Mouse (Mus musculus): Measurements from ENCODE around the gene Stard10. TPM values are rescaled to one million over a fixed set of nuclear protein-coding genes. Genes with fewer than 3 reads are reported as not detected.

Gene Stard10
- polyA plus RNA-seq, 1 experiment = 114 TPM

GRCm38 (mm10) chr7:101389256-101389655 is 72.4 kb downstream of the Stard10 start:
- Histone ChIP-seq H3K4me1 (ENCODE audit: control insufficient read depth, insufficient read depth, low read length) (no peaks in the 10 kb centered on the region; the same call in 1 of the 2 replicates), H3K27ac (ENCODE audit: control insufficient read depth, insufficient read depth, low read depth, low read length, poor library complexity) (no peak overlapping the region), H3K4me3 (replicated peaks; ENCODE audit: control insufficient read depth, low read depth, low read length) (no peak overlapping the region)
- no peak for TF ChIP-seq CTCF (IDR thresholded peaks at IDR 0.05; ENCODE audit: control insufficient read depth, insufficient read depth, low read length)
- TF ChIP-seq POLR2A (IDR thresholded peaks at IDR 0.05; ENCODE audit: borderline replicate concordance, control insufficient read depth, low read depth, low read length) = no peak
- WGBS = 27% methylated on average over 6 of the region's 6 CpGs

DNA sequence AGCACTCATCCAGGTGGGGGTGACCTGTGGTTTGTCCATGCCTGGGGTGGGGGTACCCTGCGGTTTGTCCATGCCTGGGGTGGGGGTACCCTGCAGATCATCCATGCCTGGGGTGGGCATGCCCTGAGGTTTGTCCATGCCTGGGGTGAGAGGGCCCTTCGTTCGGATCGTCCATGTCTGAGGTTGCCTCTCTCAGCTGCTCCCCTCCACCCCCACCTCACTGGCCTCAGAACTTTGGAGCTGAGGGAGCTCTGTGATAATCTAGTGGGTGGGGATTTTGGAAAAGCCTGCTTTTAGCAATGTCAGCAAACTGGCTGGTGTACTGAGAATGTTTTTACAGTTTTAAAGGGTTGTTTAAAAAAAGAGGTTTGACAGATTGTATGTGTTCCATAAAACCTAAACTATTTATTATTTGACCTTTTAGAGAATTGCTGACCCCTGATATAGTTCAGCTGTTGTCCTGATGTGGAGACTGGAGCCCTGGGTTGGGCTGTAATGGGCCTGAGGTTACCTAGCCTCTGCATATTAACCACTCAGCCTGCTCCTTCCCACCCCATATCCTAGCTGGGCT is 75.1 kb downstream of the Stard10 start:
- no peak for TF ChIP-seq CTCF (IDR thresholded peaks at IDR 0.05; ENCODE audit: control insufficient read depth, insufficient read depth, low read length)
- TF ChIP-seq POLR2A (IDR thresholded peaks at IDR 0.05; ENCODE audit: borderline replicate concordance, control insufficient read depth, low read depth, low read length) = no peak
- 87% methylated on average over 4 of the region's 4 CpGs for WGBS
- Histone ChIP-seq H3K4me1 (ENCODE audit: control insufficient read depth, insufficient read depth, low read length) (no peaks in the 10 kb centered on the region), H3K4me3 (replicated peaks; ENCODE audit: control insufficient read depth, low read depth, low read length) (no peak overlapping the region), H3K27ac (ENCODE audit: control insufficient read depth, insufficient read depth, low read depth, low read length, poor library complexity) (no peak overlapping the region)

GRCm38 (mm10) chr7:101393015-101393414 is 76.1 kb downstream of the Stard10 start:
- 80% methylated on average over 4 of the region's 4 CpGs for WGBS
- TF ChIP-seq CTCF (IDR thresholded peaks at IDR 0.05; ENCODE audit: control insufficient read depth, insufficient read depth, low read length) (no peak), POLR2A (IDR thresholded peaks at IDR 0.05; ENCODE audit: borderline replicate concordance, control insufficient read depth, low read depth, low read length) (no peak)

GRCm38 (mm10) chr7:101393694-101394504 is 77.0 kb downstream of the Stard10 start:
- Histone ChIP-seq H3K4me3 (replicated peaks; ENCODE audit: control insufficient read depth, low read depth, low read length) (no peak overlapping the region), H3K4me1 (ENCODE audit: control insufficient read depth, insufficient read depth, low read length) (no peaks in the 10 kb centered on the region), H3K27ac (ENCODE audit: control insufficient read depth, insufficient read depth, low read depth, low read length, poor library complexity) (no peak overlapping the region)
- TF ChIP-seq CTCF (IDR thresholded peaks at IDR 0.05; ENCODE audit: control insufficient read depth, insufficient read depth, low read length) = no peak
- no peak for TF ChIP-seq POLR2A (IDR thresholded peaks at IDR 0.05; ENCODE audit: borderline replicate concordance, control insufficient read depth, low read depth, low read length)
- 83% methylated on average over 8 of the region's 8 CpGs for WGBS

More at GRCm38 (mm10) chr7:101393015-101393414, 76.1 kb downstream of the Stard10 start:
- Histone ChIP-seq H3K4me1 (ENCODE audit: control insufficient read depth, insufficient read depth, low read length) (no peaks in the 10 kb centered on the region), H3K27ac (ENCODE audit: control insufficient read depth, insufficient read depth, low read depth, low read length, poor library complexity) (no peak overlapping the region), H3K4me3 (replicated peaks; ENCODE audit: control insufficient read depth, low read depth, low read length) (no peak overlapping the region)

DNA sequence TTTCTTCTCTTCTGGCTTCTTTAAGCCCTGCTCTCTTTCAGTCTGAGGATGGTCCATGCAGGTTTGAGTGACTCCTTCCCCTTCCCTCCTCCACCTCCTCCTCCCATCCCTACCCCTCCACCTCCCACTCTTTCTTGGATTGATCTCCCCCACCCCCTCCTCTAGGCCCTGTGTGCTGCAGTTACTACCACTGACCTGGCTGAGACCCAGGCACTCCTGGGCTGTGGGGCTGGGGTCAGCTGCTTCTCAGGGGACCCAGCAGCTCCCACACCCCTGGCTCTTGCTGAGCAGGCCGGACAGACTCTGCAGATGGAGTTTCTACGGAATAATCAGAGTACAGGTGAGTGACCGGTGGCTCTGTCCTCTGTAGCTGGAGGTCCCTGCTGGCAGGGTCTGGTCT is 77.7 kb downstream of the Stard10 start:
- H3K27ac ChIP-seq (ENCODE audit: control insufficient read depth, insufficient read depth, low read depth, low read length, poor library complexity) = no peak overlapping the region
- WGBS = 90% methylated on average over 3 of the region's 3 CpGs
- TF ChIP-seq POLR2A (IDR thresholded peaks at IDR 0.05; ENCODE audit: borderline replicate concordance, control insufficient read depth, low read depth, low read length) (no peak), CTCF (IDR thresholded peaks at IDR 0.05; ENCODE audit: control insufficient read depth, insufficient read depth, low read length) (no peak)
- H3K4me1 ChIP-seq (ENCODE audit: control insufficient read depth, insufficient read depth, low read length) = no peaks in the 10 kb centered on the region
- H3K4me3 ChIP-seq (replicated peaks; ENCODE audit: control insufficient read depth, low read depth, low read length) = no peak overlapping the region

DNA sequence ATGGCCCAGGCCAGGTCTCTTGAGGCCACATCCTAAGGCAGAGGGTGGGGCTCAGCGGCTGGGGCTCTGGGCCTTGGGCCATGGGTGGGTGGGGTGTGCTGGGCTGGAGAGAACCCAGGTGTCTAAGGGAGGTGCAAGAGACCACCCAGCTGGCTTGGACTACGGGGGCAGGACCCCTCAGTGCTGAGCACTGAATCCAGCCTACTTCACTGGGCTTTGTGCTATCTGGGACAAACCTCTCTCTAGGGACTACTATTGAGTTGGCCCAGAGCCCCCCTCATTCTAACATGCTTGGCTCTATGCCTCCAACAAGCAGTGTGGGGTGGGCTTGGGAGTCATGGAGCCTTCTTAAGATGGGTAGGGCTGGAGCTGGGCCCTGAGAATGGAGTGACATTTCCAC is 78.6 kb downstream of the Stard10 start:
- no peak overlapping the region for H3K4me3 ChIP-seq (replicated peaks; ENCODE audit: control insufficient read depth, low read depth, low read length)
- no peak overlapping the region for H3K27ac ChIP-seq (ENCODE audit: control insufficient read depth, insufficient read depth, low read depth, low read length, poor library complexity)
- 77% methylated on average over 2 of the region's 2 CpGs for WGBS
- TF ChIP-seq CTCF (IDR thresholded peaks at IDR 0.05; ENCODE audit: control insufficient read depth, insufficient read depth, low read length) (no peak), POLR2A (IDR thresholded peaks at IDR 0.05; ENCODE audit: borderline replicate concordance, control insufficient read depth, low read depth, low read length) (no peak)
- no peaks in the 10 kb centered on the region for H3K4me1 ChIP-seq (ENCODE audit: control insufficient read depth, insufficient read depth, low read length)

Other genes starting within 250 kb of the Stard10 start
- 7.2 and 22.6 TPM in 2 replicates for gene Fchsd2, start 224.2 kb upstream of the Stard10 start, polyA plus RNA-seq (2011; ENCODE audit: insufficient read depth, insufficient read length, low replicate concordance, missing spikeins)
- gene Atg16l2, start 14.8 kb upstream of the Stard10 start, polyA plus RNA-seq (2011; ENCODE audit: insufficient read depth, insufficient read length, low replicate concordance, missing spikeins) = 28.2 and 38.6 TPM in 2 replicates
- 86.0 and 162 TPM in 2 replicates for gene Arap1, start 31.0 kb downstream of the Stard10 start, polyA plus RNA-seq (2011; ENCODE audit: insufficient read depth, insufficient read length, low replicate concordance, missing spikeins)
- gene Gm45837, start 93.8 kb downstream of the Stard10 start, polyA plus RNA-seq (2011; ENCODE audit: insufficient read depth, insufficient read length, low replicate concordance, missing spikeins) = 5.7 and 43.8 TPM in 2 replicates
- 33.2 and 37.8 TPM in 2 replicates for gene Pde2a, start 104.6 kb downstream of the Stard10 start, polyA plus RNA-seq (2011; ENCODE audit: insufficient read depth, insufficient read length, low replicate concordance, missing spikeins)

All from bone marrow, adult 2 months (tissue).